Comparison of ENCODE assay signal across 28 mouse cellular contexts in genomic region chr5:149961178-149961577, GRCm38 (mm10). TPM values are rescaled to one million over a fixed set of nuclear protein-coding genes. Genes with fewer than 3 reads are reported as not detected.
DNase-seq lines count a peak whose midpoint lies in the region; ATAC-seq and TF ChIP-seq lines count a peak whose summit lies in the region.
"Had no signal": no experiment of that assay in that cellular context is flagged by ENCODE, and none has a peak within 500 bp of the region (broad histone marks: within the 10 kb centered on the region; RNA-seq: fewer than 3 reads in every experiment).

No protein-coding gene starts in this region.

- H3K36me3 ChIP-seq in heart, embryonic 12.5 days = no peaks in the 10 kb centered on the region
- H3K36me3 ChIP-seq in kidney, postnatal 0 days (ENCODE audit: insufficient read depth, low read length) = no peaks in the 10 kb centered on the region
- H3K36me3 ChIP-seq: embryonic facial prominence, embryonic 10.5 days; embryonic facial prominence, embryonic 15.5 days; G1E; liver, embryonic 12.5 days; midbrain, embryonic 13.5 days; neural tube, embryonic 13.5 days had no signal

- no peak for ATAC-seq in heart, embryonic 12.5 days (ENCODE audit: insufficient number of reproducible peaks, low FRiP score)
- ATAC-seq in kidney, postnatal 0 days (replicated peaks; ENCODE audit: low FRiP score, low read depth) = no peak
- ATAC-seq: forebrain, embryonic 13.5 days; intestine, postnatal 0 days; liver, embryonic 12.5 days; liver, postnatal 0 days; lung, postnatal 0 days; midbrain, embryonic 13.5 days had no signal

- no peak for TF ChIP-seq CTCF in kidney, postnatal 0 days (IDR thresholded peaks at IDR 0.05; ENCODE audit: low read depth)

- peak; percentile 33 to 40 for DNase-seq in heart, adult 18-20 months
- peak; percentile 41 for DNase-seq in kidney, postnatal 0 days (ENCODE audit: low spot score)
- no peak for DNase-seq in kidney, adult 9 months
- DNase-seq in heart, adult 9 months (ENCODE audit: low spot score in 2 of 2) = peak; percentile 12 to 23
- DNase-seq in heart, postnatal 14 days = peak; percentile 33 to 38
- no peak for DNase-seq in layer of hippocampus, postnatal 25 days (ENCODE audit: extremely low spot score in 1 of 2, low spot score in 1 of 2)
- no peak for DNase-seq in urinary bladder, postnatal 14 days (ENCODE audit: low spot score)
- DNase-seq: adrenal gland, adult 8-10 months; cerebellum, adult 2 months; cerebellum, postnatal 25 days; gastrocnemius, postnatal 14 days; liver, postnatal 0 days had no signal

- peaks cover 16% of the 10 kb centered on the region for H3K9me3 ChIP-seq in heart, embryonic 12.5 days (replicated peaks)
- H3K9me3 ChIP-seq in kidney, postnatal 0 days (replicated peaks; ENCODE audit: low read length) = peaks cover 3% of the 10 kb centered on the region; the same call in 1 of the 2 replicates
- H3K9me3 ChIP-seq: embryonic facial prominence, embryonic 15.5 days; forebrain, embryonic 13.5 days; midbrain, embryonic 13.5 days; neural tube, embryonic 13.5 days had no signal

- WGBS in heart, embryonic 12.5 days = 67% methylated on average over 11 of the region's 11 CpGs
- WGBS in kidney, postnatal 0 days = 65% methylated on average over 11 of the region's 11 CpGs

- H3K27ac ChIP-seq in heart, embryonic 12.5 days (ENCODE audit: poor library complexity, severe bottlenecking) = no peak overlapping the region
- H3K27ac ChIP-seq in kidney, postnatal 0 days = no peak overlapping the region
- H3K27ac ChIP-seq: embryonic facial prominence, embryonic 10.5 days; embryonic facial prominence, embryonic 15.5 days; forebrain, embryonic 13.5 days; hindbrain, embryonic 14.5 days; liver, embryonic 12.5 days; macrophage; midbrain, embryonic 13.5 days; neural tube, embryonic 13.5 days had no signal

- no peak overlapping the region for H3K4me2 ChIP-seq in heart, embryonic 12.5 days
- no peak overlapping the region for H3K4me2 ChIP-seq in kidney, postnatal 0 days (ENCODE audit: low read length)
- H3K4me2 ChIP-seq: embryonic facial prominence, embryonic 15.5 days; forebrain, embryonic 13.5 days; hindbrain, embryonic 14.5 days; liver, embryonic 12.5 days; midbrain, embryonic 13.5 days; neural tube, embryonic 13.5 days had no signal

- peaks cover 7% of the 10 kb centered on the region; the same call in 1 of the 2 replicates for H3K4me1 ChIP-seq in heart, embryonic 12.5 days (replicated peaks)
- H3K4me1 ChIP-seq in kidney, postnatal 0 days (replicated peaks; ENCODE audit: insufficient read depth, low read length) = no peaks in the 10 kb centered on the region
- H3K4me1 ChIP-seq: liver, embryonic 12.5 days had no signal

- H3K4me3 ChIP-seq in heart, embryonic 12.5 days = no peak overlapping the region
- H3K4me3 ChIP-seq in kidney, postnatal 0 days (replicated peaks; ENCODE audit: low read depth, low read length) = no peak overlapping the region
- H3K4me3 ChIP-seq: embryonic facial prominence, embryonic 10.5 days; embryonic facial prominence, embryonic 15.5 days; forebrain, embryonic 13.5 days; liver, embryonic 12.5 days; midbrain, embryonic 13.5 days; neural tube, embryonic 13.5 days had no signal

- no peaks in the 10 kb centered on the region for H3K27me3 ChIP-seq in heart, embryonic 12.5 days (replicated peaks)
- H3K27me3 ChIP-seq in kidney, postnatal 0 days (ENCODE audit: insufficient read depth, low read length) = no peaks in the 10 kb centered on the region
- H3K27me3 ChIP-seq: embryonic facial prominence, embryonic 15.5 days; forebrain, embryonic 13.5 days; liver, embryonic 12.5 days; midbrain, embryonic 13.5 days; neural tube, embryonic 13.5 days had no signal

- H3K9ac ChIP-seq in heart, embryonic 12.5 days = no peak overlapping the region
- H3K9ac ChIP-seq in kidney, postnatal 0 days (ENCODE audit: low read depth, low read length) = no peak overlapping the region
- H3K9ac ChIP-seq: embryonic facial prominence, embryonic 15.5 days; forebrain, embryonic 13.5 days; hindbrain, embryonic 14.5 days; liver, embryonic 12.5 days; liver, postnatal 0 days; midbrain, embryonic 13.5 days; neural tube, embryonic 13.5 days had no signal

- intact Hi-C loops in heart, postnatal 14 days (cut with DNase I) = no loop called here

RNA-seq across cellular contexts. Expression of gene Rxfp2, which starts 57.3 kb away (rescaled TPM):
- total RNA-seq in heart, adult 18-20 months (2021) = not detected
- 0.23 and 0.45 TPM in 2 replicates for polyA plus RNA-seq in heart, embryonic 12.5 days (2016; fragmentation: Nextera tagmentation; extraction: Ambion mirVana)
- 0.43 and 0.46 TPM in 2 replicates for polyA plus RNA-seq in kidney, postnatal 0 days (2015; fragmentation: Nextera tagmentation; extraction: Ambion mirVana)
- total RNA-seq in heart, postnatal 14 days (2021) = not detected
- total RNA-seq in layer of hippocampus, postnatal 25 days (2021) = not detected
- total RNA-seq: adrenal gland, adult 8-10 months; gastrocnemius, postnatal 14 days; granulocyte monocyte progenitor cell, adult 5-6 weeks; hematopoietic stem cell, adult 5-6 weeks; megakaryocyte-erythroid progenitor cell, adult 5-6 weeks had no signal
- polyA plus RNA-seq: G1E; intestine, postnatal 0 days; large intestine, adult 2 months; liver, postnatal 0 days; macrophage had no signal

Comparison
In these comparisons a context has a peak if more than half of its experiments do, and no peak if none do; other contexts are left out.
1. DNase-seq: peak in heart, adult 18-20 months (2 of 2), kidney, postnatal 0 days (single experiment), heart, adult 9 months (2 of 2) and heart, postnatal 14 days (2 of 2); none in kidney, adult 9 months (single experiment), layer of hippocampus, postnatal 25 days (0 of 2) and urinary bladder, postnatal 14 days (single experiment).